7 mouse cellular contexts compared by ENCODE assay signal in genomic region chr3:115737785-115738318, GRCm38 (mm10). TPM values are rescaled to one million over a fixed set of nuclear protein-coding genes. Genes with fewer than 3 reads are reported as not detected.
DNase-seq lines count a peak whose midpoint lies in the region; ATAC-seq lines count a peak whose summit lies in the region.

No protein-coding gene starts in this region.

- no peak for ATAC-seq in megakaryocyte-erythroid progenitor cell, adult 5-6 weeks (replicated peaks; ENCODE audit: low FRiP score, low TSS enrichment, poor library complexity, severe bottlenecking)

- DNase-seq in retina, postnatal 1 day = peak; percentile 69
- DNase-seq in retina, embryonic 14.5 days (ENCODE audit: low spot score) = no peak
- DNase-seq in heart, adult 18-20 months = peak; percentile 37 to 48
- DNase-seq in layer of hippocampus, postnatal 36 days = peak; percentile 12 to 18
- DNase-seq in telencephalon, adult 2 months (ENCODE audit: low read depth, low spot score) = peak; percentile 11
- no peak for DNase-seq in spleen, postnatal 36 days (ENCODE audit: low spot score in 2 of 2)

RNA-seq across cellular contexts. Expression of gene S1pr1, which starts 23.0 kb away (rescaled TPM):
- total RNA-seq in heart, adult 18-20 months (2021) = 10 to 100 TPM; 66.2 to 69.4 TPM
- total RNA-seq in layer of hippocampus, postnatal 36 days (2021) = 100 to 1,000 TPM in 1 of 2 experiments, 10 to 100 TPM in 1; 97.0 to 108 TPM
- 9.0 and 13.1 TPM in 2 replicates for total RNA-seq in megakaryocyte-erythroid progenitor cell, adult 5-6 weeks (2014; fragmentation: Nextera tagmentation)
- total RNA-seq in megakaryocyte-erythroid progenitor cell, adult 5-6 weeks (2017) = 6.4 and 7.1 TPM in 2 replicates

Comparison
In these comparisons a context has a peak if more than half of its experiments do, and no peak if none do; other contexts are left out.
1. DNase-seq: peak in retina, postnatal 1 day (single experiment), heart, adult 18-20 months (2 of 2), layer of hippocampus, postnatal 36 days (2 of 2) and telencephalon, adult 2 months (single experiment); none in retina, embryonic 14.5 days (single experiment) and spleen, postnatal 36 days (0 of 2).
2. RNA of gene S1pr1, which starts 23.0 kb away (total RNA-seq): 97.0 to 108 TPM in layer of hippocampus, postnatal 36 days and 66.2 to 69.4 TPM in heart, adult 18-20 months; 6.4 to 13.1 TPM in megakaryocyte-erythroid progenitor cell, adult 5-6 weeks; every median in the first group is over 4 times any median in the second.